Mouse (Mus musculus) megakaryocyte, embryonic 14.5 days (primary cell): ENCODE measurements around the gene Cd300lg.

Experiments
- FLI1 ChIP-seq: IDR thresholded peaks from 2 replicates; pipeline ENCODE4 v1.6.1; 2012; ENCODE audit warnings: low read length, inconsistent platforms, mixed read lengths
- GATA1 ChIP-seq: IDR thresholded peaks from 3 replicates; pipeline ENCODE4 v1.6.1; 2012; ENCODE audit warnings: mixed read lengths, low read length, inconsistent platforms, borderline replicate concordance

- TF ChIP-seq GATA1 (no peak), FLI1 (no peak)
Observed at GRCm38 (mm10) chr11:102026694-102027360, 14.5 kb upstream of the Cd300lg start.
